Mouse (Mus musculus) layer of hippocampus, postnatal 25 days (tissue): ENCODE data around the gene Adm2. TPM values are rescaled to one million over a fixed set of nuclear protein-coding genes. Genes with fewer than 3 reads are reported as not detected.

Experiments
- DNase-seq, 2 experiments: peaks; one replicate each; pipeline ENCODE4 v3.0.0; 2022; ENCODE audit warnings: mixed read lengths in 2 of 2, low spot score in 1 of 2; ENCODE audit errors: extremely low spot score in 1 of 2
- microRNA-seq, 2 experiments: library from miRNA; unstranded; fragments of <30 nt; microRNA quantifications; one replicate each; pipeline ENCODE4 v1.2.0; 2021
- total RNA-seq, 2 experiments: library from RNA; stranded (reverse); gene quantifications; 2 replicates each; pipeline ENCODE4 v1.2.3; 2021

The Adm2 gene
- total RNA-seq, 2 experiments from 2014 or later: not detected

DNA sequence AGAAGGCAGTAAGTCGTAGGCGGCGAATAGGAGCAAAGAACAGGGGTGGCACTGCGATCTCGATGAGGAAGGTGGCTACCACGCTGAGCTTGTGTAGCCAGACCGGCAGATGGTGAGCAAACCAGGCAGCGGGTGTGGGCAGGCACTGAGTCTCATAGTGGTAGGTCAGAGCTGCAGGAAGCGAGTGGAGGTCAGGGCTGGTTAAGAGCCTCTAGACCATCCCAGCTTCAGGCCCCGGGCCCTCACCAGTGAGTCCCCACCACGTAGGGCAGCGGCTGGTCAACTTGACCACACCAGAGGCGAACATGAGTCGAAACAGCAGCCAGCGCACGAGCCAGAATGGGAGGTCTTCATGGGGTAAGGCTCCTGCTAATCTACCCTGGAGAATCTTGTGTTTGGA is 31.3 kb downstream of the Adm2 start:
- DNase-seq: no peak

DNA sequence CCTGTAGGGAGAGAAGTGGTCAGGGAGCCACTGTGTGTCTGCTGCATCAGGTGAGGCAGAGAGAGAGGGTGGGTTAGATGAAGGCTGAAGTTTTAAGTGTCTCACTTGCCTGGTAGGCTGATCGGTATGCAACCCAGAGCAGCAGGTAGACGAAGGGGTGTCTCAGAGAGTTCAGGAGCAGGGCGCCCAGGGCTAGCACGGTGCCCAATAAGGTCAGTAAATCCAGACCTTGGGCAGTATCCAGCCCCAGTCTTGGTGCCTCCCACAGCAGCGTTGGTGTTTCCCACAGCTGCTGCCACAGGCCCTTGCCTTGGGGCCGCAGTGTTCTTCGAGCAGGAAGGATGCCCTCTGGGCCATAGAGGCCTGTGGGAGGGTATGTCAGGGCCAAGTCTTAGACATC is 31.9 kb downstream of the Adm2 start:
- no peak for DNase-seq

DNA sequence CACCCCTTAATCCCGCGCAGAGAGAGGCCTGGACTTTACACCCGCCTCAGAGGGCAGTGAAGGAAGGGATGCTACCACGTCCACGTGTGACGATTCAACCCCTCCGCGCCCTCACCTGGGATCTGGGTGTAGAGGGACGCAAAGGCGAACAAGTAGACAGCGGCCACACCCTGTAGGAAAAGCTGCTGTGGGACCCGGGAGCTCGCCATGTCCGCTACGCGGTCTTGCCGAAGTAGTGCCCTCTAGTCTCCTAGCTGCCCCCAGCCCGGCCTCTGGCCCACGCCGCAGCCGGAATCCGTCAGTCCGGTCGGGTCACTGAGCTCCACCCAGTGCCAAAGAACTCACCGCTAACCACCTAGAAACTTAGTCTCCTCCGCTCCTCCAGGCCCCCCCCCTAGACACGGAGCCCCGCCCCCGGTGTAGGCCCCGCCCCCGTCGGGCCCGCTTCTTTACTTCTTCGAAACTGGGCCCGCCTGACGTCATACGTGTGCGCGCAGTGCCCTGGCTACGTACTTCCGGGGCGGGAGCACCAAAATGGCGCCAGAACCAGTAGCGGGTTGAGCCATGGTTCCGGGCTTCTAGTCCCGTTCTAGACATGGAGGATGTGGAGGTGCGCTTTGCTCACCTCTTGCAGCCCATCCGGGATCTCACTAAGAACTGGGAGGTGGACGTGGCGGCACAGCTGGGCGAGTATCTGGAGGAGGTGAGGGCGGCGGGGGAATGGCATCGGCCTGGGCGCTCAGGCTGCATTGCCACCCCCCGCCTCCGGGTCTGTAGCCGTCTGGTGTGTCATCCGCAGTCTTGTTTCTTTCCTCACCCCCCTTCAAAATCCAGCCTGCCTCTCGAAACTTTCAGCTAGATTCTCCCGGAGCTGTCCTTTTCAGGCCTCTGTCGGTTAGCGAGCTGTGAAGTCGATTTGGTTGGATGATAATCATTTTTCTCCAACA is 33.0 kb downstream of the Adm2 start, which contains the start of the genes Lmf2 and Ncaph2:
Lmf2 (minus strand) TSS at position 419 of the 947 bp plus-strand sequence.
Ncaph2 (plus strand) TSS at position 479 of the 947 bp plus-strand sequence.
- DNase-seq: peak; percentile 93 to 94

DNA sequence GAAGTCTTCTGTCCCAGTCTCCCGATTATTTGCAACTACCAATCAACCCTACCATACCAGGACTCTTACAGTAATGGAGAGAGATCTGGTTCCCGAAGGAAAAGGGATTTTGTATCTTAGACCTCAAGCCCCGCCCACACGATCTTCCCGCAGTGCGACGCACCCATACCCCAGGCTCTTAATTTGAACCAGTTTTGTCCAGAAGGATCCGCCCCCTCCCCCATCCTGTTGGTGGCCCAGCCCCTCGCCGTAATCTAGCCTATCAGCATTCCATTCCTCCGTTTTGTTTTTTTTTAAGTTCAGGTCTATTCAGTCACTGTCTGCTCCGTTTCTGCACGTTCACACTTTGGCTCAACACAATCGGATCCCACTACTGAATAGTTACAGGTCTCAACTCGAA is 33.9 kb downstream of the Adm2 start:
- DNase-seq: peak in 1 of 2 experiments; percentile 54

DNA sequence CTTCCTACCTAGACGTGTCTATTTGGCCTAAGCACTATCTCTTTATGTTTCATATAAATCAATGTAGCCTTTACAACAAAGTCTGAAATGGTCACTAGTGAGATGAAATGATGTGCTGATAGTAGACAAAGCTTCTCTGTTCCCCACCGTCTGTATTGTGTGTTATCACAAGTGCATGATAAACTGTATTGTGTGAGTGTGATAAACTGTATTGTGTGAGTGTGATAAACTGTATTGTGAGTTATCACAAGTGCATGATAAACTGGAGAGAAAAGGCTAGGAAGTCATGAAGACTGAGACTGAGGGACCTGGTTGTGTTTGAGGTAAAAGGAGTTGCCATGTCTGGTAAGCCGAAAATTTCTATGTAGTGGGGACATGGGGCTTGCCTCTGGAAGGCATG is 36.3 kb downstream of the Adm2 start:
- no peak for DNase-seq

DNA sequence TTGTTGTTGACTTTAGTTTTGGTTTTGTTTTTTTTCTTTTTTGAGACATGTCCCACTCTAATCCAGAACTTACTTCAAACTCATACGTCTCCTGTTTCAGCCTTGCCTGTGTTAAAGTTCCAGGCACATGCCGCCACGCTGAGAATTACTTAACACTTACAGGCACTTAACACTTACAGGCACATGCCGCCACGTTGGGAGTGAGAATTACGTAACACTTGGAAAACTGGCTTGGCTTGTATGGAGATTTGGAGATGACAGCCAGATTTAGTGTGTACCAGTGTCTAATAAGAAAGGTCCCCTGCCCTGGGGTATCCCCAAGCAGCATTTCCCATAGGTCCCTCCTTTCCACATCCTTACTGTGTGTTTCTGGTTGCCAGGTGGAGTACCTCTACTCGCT is 40.5 kb downstream of the Adm2 start:
- no peak for DNase-seq

DNA sequence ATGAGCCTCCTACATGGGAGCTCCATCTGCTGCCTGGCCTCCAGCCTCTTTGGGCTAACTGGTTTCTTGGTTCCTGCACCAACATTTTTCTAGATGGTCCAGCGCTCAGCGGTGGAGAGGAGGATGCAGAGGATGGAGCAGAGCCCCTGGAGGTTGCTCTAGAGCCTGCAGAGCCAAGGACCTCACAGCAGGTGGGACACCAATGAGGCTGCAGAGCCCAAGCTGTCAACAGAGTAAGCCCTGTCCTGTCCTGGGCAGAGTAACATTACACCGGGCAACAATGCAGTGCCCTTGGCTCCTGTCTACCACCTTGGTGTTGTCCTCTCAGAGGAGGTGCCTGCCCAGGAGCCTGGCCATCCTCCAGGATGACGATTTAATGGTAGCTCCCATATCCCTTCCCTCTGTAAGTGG is 42.6 kb downstream of the Adm2 start:
- DNase-seq: no peak

DNA sequence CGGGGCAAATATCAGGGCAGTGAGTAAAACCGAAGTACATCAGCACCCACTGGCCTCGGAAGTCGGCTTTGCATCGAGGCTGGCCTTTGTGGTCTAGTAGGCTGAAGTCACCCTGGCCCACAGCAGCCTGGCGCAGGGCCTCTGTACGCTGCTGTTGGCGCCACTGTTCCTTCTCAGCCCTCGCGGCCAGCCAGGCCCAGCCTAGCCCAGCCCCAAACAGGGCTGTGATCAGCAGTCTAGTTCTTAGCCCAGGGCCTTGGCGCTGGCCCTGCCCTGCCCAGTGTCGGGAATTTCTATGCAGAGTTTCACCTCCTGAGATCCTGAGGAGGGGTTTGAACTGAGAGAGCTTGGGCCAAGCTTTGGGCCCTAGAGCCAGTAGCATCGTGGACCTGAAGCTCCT is 49.5 kb downstream of the Adm2 start:
- DNase-seq: no peak

DNA sequence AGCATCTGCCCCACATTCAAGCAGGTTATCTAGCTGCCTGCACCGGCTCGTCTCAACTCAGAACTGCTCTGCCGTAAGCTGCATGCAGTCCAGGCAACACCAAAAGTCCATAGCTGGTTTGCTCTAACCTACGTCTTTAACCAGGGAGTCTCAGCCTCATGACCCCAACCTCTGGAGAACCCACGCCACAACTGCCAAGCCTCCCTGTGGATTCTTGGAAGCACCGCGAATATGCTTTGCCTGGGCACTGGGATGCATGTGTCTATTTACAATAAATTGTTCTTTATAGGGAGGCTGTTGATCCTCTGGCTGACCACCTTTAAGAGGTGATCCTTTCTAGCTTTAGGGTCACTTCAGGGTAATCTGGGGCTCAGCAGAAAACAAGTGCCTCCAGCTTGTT is 50.0 kb downstream of the Adm2 start:
- no peak for DNase-seq

DNA sequence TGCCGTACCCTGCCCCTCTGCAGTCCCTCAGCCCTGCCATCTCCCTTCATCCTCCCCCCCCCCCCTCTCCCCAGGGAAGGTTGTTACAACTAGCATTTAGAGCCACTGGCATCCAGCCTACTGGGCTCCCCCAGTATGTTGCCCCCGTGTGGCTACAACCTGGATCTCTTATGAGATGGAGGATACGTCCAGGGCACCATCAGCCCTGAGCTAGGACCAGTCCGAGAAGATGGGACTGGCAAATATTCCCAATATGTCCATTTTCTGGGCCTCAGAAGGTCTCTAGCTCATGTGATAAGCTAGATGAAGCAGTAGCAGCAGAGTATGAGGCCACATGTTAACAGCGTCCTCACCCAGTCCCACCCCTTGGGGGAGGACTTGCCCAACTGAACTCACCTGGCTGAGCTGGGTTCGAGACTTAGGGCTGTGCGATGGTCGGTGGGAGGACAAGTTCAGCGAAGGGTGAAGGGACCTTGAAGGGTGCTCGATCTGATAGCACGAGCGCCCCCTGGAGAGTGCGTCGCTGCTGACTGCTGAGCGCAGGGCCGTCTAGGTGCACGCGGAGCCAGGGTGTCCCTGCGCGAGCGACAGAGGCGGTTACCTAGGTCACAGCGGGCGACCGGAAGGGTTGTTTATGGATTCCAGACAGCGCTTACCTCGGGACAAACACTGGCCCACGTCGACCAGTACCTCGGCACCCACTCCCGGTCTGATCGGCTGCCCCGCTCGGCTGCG is 50.7 kb downstream of the Adm2 start:
- DNase-seq: peak; percentile 64 to 88

DNA sequence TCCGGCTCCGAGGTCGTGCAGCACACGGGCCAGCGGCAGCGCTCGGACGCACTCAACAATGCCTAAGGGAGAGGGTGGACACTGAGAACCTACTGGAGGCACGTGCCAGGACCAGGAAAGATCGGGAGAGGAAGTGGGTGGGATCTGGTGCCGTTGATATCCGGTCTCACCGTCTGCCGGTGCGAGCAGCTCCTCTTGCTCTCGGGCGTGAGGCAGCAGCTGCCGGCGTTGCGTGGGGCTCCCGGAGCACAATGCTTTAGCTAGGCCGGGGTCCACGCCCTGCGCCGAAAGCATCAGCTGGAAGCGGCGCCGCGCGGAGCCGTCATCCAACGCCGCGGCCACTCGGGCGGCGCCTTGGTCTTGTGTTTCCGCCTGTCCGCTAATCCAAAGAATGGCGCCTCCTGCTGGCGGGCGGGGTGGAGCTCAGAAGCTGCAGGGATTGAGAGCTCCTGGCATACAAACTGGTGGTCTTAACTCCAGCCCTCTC is 51.3 kb downstream of the Adm2 start, which contains the start of gene Sco2:
Sco2 (minus strand) TSS at position 85 of the 487 bp plus-strand sequence.
- DNase-seq: peak; percentile 97 to 99

Small RNA genes within 50 kb of the gene (microRNA-seq; reads per million reads assigned to microRNA genes)
- gene Mir6959: 7.0 to 7.2 reads per million in 2 experiments

Other genes with a start within 250 kb of the Adm2 start
- gene Trabd, start 247.6 kb upstream of the Adm2 start, total RNA-seq: 10 to 100 TPM; 20.5 to 21.2 TPM
- gene Selenoo, start 233.6 kb upstream of the Adm2 start, total RNA-seq: 10 to 100 TPM; 19.7 to 22.5 TPM
- gene Tubgcp6, start 199.6 kb upstream of the Adm2 start, total RNA-seq: 10 to 100 TPM; 29.0 to 29.9 TPM
- gene Hdac10, start 194.0 kb upstream of the Adm2 start, total RNA-seq: 10 to 100 TPM; 12.5 to 16.5 TPM
- 1 to 10 TPM; 2.7 to 5.1 TPM for gene Mapk12, start 182.0 kb upstream of the Adm2 start, total RNA-seq
- 10 to 100 TPM; 20.3 to 24.8 TPM for gene Mapk11, start 173.1 kb upstream of the Adm2 start, total RNA-seq
- 10 to 100 TPM; 50.0 to 56.5 TPM for gene Plxnb2, start 141.9 kb upstream of the Adm2 start, total RNA-seq
- 10 to 100 TPM; 33.3 to 42.0 TPM for gene Dennd6b, start 126.2 kb upstream of the Adm2 start, total RNA-seq
- 100 to 1,000 TPM; 164 to 166 TPM for gene Ppp6r2, start 111.2 kb upstream of the Adm2 start, total RNA-seq
- gene Sbf1, start 7.4 kb upstream of the Adm2 start, total RNA-seq: 100 to 1,000 TPM; 317 to 364 TPM
- not detected for gene Miox, start 11.7 kb downstream of the Adm2 start, total RNA-seq
- 10 to 100 TPM; 15.2 to 20.8 TPM for gene Lmf2, start 32.9 kb downstream of the Adm2 start, total RNA-seq
- 10 to 100 TPM; 84.1 to 95.0 TPM for gene Ncaph2, start 33.0 kb downstream of the Adm2 start, total RNA-seq
- gene Sco2, start 51.1 kb downstream of the Adm2 start, total RNA-seq: 10 to 100 TPM; 34.1 to 36.7 TPM
- 1 to 10 TPM; 1.5 to 1.8 TPM for gene Tymp, start 54.3 kb downstream of the Adm2 start, total RNA-seq
- gene Odf3b, start 56.6 kb downstream of the Adm2 start, total RNA-seq: 1 to 10 TPM; 1.6 to 3.2 TPM
- gene Klhdc7b, start 62.2 kb downstream of the Adm2 start, total RNA-seq: under 1 TPM; 0.30 to 0.38 TPM
- not detected for gene Syce3, start 87.8 kb downstream of the Adm2 start, total RNA-seq
- 1 to 10 TPM; 1.4 to 2.3 TPM for gene Cpt1b, start 103.1 kb downstream of the Adm2 start, total RNA-seq
- 1 to 10 TPM; 2.1 to 2.4 TPM for gene C730034F03Rik, start 106.9 kb downstream of the Adm2 start, total RNA-seq
- not detected for gene Gm44502, start 107.0 kb downstream of the Adm2 start, total RNA-seq
- 10 to 100 TPM; 34.3 to 43.4 TPM for gene Chkb, start 107.2 kb downstream of the Adm2 start, total RNA-seq
- gene Mapk8ip2, start 131.2 kb downstream of the Adm2 start, total RNA-seq: 100 to 1,000 TPM; 242 to 243 TPM
- 10 to 100 TPM; 29.4 to 29.6 TPM for gene Arsa, start 154.7 kb downstream of the Adm2 start, total RNA-seq
- 100 to 1,000 TPM; 235 to 265 TPM for gene Shank3, start 176.9 kb downstream of the Adm2 start, total RNA-seq
- gene Acr, start 245.6 kb downstream of the Adm2 start, total RNA-seq: under 1 TPM; 0.37 to 0.96 TPM